Mouse (Mus musculus): ENCODE results near the gene Apbb1.

Gene Apbb1

DNA sequence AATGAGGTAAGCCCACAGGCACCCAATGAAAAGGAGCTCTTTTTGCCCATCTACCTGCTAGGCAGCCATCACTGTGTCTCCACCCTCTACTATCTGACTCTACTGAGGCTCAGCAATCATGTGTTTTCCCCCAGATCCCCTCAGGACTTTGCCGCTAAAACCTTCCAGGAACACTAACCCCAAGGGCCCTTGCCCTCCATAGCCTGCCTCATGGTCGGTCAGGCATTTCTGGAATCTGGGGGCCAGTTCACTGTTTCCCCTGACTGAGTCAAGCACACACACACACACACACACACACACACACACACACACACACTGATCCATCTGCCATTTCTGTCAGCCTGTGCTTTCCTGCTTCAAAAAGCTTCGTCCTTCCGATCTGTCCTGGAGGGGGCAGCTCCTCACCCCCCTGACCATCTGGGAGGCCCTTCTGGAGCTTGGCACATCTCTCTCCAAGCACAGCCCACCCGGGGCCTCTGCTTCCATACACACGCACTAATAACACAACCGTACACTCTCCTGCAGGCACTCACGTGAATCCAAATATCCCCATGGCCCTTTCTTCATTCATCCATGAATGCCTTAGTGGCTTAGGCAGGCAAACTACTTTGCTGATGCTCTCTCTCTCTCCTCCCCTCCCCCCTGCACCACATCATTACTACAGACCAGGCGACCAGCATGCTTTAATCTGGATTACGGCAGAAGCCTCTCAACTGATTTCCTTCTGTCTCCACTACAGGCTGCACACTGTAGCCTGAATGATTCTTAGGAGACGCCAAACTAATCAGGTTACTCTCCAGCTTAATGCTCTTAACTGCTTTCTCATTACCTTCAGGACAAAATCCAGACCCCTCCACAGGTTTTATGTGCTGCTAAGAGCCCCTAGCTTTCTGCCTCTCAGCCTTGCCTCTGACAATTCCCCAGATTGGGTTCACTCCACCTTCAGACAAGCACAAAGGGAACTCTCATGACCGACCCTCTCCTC lies 11.6 kb downstream of the Apbb1 start:
- no peak for DNase-seq

DNA sequence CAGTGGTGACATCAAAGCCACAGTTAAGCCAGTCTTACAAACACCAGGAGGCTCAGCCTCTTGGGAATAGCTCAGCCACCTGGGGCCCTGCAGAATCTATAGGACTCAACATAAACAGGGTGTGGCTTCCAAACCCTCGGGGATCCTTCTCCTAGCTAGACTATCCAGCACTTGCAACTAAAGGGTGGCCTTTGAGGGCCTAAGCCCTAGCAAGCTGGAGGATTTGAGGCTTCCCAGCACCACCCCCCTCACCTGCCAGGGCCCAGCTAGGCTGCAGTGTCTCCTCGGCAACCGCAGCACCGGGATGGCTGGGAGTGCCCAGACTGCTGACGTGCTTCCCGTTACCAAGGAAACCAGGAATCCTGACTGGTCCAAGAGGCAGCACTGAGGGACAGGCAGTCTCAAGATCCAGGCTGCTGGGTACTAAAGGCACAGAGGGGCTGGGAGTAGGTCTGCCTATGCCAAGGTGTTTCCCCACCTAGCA lies 12.4 kb downstream of the Apbb1 start:
- DNase-seq, result no peak

DNA sequence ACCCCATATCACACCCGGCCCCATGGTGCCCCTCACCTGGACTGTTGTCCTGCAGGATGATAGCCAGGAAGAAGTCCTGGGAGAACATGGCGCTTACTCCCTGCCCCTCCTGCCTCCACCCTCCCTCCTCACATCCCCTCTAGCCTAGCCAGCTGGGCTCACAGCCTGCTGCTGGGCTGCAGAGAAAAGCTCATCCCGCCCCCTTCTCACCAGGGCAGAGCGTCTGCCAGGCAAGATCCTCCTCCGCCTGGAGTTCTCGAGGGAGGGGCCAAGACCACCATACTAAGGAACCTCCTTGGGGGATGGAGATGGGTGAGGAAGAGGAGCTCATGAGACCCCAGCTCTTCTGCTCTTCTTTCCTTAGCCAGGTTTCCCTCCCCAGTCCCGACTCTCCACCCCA lies 12.9 kb downstream of the Apbb1 start:
- DNase-seq, result no peak

DNA sequence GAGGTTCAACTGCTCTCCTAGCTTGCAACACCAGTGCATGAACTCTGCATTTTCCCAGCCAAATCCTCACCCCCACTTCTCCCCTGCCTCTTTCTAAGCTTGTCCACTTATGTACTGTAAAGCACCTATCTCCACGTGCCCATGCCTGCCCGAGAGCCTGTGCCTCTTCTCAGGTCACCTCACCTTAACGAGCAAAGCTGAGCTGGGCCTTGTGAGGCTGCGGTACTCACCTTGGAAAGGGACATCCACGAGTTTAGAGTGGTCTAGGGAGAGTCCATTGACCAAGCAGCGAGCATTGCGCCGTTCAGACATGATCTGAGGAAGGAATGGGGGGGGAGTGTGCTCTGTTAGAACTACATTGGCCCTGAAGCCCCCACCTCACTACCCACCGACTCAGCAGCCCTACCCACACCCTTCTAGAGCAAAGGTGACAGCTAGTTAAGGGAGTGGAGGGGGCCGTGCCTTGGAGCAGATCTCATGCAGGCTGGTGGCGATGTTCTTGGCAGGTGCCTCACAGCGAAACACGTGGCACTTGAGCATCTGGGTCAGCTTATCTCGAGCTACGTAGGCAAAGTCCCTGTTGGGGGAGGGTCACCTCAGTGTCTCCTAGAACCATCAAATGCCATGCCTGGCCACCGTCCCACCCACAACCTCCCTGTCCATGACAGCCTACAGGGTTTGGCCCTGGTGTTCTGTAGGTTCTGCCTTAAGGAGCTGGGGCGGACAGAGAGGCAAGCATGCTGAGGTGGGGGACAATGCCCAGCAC lies 16.2 kb downstream of the Apbb1 start:
- no peak for DNase-seq

DNA sequence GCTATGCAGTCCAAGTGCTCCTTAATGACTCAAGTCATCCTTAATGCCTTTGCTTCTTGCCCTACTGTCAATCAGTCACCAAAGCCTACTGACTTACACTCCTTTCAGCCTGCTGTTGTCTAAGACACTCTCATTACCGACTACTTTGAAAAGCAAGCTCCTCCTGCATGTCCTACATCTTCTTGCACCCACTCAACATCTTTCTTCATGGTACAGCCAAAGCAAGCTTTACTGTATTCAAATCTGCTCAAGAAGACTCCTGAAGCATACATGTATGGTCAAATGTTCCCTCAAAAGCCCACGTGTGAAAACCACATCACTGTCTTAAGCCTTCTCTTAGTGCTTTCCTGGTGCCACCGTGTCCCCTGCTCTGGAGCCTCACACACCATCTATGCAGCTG lies 18.1 kb downstream of the Apbb1 start:
- no peak for DNase-seq

DNA sequence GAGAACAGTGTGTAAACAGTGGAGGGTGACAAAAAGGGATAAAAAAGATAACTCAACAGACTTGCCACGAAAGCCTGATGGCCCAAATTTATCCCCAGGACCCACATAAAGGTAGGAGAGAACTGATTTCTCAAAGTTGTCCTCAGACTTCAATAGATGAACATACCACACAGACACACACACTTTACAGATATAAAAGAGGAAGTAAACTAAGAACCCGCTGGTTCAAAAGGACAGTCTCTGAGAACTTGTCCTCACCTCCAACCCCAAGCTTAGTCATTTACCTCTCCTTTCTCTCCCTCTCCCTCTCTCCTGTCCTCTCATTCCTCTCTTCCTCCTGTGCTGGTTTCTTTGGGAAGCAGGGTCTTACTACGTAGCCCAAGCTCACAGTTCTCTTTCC lies 19.1 kb downstream of the Apbb1 start:
- no peak for DNase-seq

DNA sequence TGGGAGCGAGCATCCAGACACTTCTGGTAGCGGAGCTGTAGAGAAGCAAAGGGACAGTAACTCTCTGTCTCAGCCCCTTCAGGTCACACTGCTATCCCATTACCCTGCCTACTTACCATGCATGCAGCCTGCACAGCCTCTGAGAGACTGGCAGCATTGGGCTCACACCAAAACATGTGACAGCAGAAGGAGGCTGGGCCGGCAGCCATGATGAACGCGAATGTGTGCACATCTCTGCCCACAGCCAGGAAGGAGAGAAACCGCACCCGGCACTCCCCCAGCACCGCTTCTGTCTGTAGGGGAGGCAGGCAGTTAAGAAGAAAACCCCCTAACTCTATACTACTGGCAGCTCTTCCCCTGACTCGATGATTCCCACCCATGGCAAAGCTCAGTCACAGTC lies 22.4 kb downstream of the Apbb1 start:
- DNase-seq, result no peak

DNA sequence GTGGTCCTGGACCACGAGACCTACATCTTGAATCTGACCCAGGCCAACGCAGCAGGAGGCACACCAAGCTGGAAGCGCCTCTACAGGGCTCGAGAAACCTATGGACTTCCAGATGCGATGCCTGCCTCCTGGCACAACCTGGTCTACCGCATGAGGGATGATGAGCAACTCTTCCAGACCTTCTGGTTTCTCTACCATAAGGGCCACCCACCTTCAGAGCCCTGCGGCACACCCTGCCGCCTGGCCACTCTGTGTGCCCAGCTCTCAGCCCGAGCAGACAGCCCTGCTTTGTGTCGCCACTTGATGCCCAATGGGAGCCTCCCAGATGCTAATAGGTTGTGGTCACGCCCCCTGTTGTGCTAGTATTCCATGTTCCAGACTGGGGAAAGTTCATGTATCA lies 23.8 kb downstream of the Apbb1 start:
- no peak for DNase-seq

DNA sequence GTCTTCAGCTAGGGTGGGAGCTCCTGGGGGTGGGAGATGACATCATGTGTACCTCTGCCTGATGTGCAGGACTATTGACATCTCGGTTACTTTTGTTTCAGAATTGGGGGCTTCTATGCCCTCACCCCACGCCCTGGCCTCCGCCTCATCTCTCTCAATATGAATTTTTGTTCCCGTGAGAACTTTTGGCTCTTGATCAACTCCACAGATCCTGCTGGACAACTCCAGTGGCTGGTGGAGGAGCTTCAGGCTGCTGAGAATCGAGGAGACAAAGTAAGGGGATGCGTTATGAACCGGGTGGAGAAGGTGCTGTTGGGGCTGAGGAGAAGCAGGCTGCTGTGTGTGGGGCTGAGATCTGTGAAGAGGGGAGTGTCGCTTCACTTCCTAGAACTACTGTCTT lies 25.0 kb downstream of the Apbb1 start:
- no peak for DNase-seq

DNA sequence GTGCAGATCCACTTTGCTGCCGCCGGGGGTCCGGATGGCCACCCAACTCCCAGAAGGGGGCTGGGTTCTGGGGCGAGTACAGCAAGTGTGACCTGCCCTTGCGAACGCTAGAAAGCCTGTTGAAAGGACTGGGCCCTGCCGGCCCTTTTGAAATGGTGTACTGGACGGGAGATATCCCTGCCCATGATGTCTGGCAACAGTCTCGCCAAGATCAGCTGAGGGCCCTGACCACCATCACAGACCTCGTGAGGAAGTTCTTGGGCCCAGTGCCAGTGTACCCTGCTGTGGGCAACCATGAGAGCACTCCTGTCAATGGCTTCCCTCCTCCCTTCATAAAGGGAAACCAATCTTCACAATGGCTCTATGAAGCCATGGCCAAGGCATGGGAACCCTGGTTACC lies 25.9 kb downstream of the Apbb1 start:
- DNase-seq, result no peak

DNA sequence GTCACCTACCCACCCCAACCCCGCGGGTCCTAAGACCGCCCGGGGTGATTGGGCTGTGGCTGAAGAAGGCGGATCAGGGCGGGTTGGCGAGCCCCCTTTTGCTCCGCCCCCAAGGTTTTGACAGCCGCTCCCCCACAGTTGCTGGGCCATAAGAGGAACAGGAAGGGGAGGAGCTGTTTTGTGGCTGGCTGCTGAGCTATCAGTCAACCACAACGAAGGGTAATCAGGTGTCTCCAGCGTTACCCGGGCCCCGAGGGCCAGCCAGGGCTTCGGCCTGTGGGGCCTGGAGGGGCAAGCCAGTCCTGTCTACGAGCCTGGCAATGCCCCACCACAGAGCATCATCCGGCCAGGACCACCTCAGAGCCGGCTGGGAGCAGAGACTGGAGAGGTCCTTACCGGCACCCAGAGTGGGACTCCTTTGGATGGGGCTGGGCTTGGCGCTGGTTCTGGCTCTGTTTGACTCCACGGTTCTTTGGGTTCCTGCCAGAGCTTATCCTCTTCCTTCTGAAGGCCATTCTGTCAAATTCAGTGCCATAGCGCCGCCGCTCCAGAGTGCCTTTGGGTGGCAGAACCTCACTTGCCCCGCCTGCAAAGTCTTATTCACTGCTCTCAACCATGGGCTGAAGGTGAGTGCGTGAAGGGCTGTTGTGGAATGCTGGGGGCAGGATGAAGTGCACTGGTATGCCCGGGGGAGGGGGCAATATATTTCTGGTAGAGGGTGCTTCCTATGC lies 27.1 kb downstream of the Apbb1 start, which contains the start of gene Smpd1:
Gene Smpd1 (plus strand): TSS at position 149 of the 731 bp plus-strand sequence.
- peak; percentile 93 for DNase-seq

DNA sequence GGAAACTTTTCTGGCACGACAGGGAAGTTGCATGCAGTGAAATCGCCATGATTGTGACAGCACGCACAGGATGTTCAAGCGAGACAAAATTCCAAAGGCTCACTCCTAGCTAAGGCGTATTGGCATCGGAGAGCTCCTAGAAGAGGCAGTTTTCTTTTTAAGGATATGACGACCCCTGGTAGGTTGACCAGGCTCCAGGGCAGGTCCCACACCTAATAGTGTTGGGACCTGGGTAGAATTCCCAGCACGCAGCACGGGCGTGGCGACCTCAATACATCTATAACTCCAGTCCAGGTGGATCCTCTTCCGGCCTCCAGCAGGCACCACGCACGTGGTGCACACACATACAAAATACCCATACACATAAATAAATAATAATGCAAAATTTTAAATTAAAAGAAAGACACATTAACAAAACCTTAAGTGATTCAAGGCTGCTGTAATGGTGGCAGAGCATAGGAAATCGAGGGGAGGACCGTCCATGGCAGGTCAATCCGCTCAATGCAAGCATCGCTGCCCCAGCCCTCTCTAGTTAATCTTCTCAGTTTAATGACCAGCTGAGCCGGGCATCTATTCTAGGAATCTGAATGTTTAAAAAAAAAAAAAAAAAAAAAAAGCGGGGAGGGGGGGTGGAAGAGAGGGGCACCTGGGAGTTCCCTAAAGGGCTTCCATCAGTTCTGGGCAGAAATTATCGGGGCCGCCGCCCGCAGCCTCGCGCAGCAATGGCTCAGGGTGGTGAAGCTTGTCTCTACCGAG lies 27.8 kb downstream of the Apbb1 start:
- DNase-seq, result no peak

DNA sequence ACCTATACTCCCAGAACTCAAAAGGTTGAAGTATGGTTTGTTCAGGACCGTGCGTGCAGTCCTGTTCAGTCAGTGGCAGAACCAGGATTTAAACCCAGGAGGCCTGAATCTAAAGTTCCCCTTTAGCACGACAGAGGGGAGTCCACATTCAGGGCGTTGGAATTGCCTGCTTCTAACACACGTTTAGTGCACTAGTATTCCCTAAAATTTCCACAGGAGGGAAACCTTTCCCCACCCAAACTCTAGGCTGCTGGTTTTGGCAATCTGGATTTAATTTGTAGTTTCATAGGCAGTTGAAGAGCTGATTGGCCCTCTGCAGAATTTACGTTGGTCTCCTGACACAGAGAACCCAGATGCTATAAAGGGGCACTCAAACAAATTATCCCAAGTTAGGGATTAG lies 32.4 kb downstream of the Apbb1 start:
- no peak for DNase-seq

DNA sequence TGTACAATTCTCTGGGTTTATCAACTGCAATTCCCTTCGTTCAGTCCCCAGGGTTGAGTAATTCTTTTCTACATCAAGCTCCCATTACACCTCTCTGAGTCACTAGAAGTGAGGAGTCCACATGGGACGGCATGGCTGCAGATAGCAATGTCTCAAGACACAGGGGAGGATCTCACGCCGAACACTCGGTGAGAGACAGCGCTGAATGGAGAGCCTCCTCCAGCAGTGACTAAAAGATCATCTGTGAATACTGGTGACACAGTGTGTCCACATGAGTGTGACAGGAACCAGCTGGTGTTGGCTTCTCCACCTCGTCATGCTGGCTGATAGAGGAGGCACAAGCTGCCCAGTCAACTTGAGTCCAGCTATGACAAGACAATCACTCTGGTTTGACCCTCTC lies 33.5 kb downstream of the Apbb1 start:
- no peak for DNase-seq

DNA sequence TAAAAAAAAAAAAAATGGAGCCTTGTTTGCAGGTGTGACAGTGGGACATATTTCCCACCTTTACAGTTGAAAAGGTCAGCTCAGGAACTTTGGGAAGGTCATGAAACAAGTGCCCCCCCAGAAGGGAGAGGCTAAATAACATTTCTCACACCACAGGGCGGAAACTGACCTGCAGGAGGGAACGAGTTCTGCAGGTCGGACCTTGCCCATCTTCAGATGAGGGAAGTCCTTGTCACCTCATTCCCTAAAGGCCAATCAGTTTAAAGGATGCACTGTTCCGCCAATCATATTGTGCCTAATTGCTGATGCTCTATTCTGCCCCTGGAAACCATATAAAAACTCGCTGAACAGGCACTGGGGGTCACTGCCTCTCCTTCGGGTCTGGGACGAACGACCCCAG lies 35.5 kb downstream of the Apbb1 start:
- DNase-seq, result no peak

DNA sequence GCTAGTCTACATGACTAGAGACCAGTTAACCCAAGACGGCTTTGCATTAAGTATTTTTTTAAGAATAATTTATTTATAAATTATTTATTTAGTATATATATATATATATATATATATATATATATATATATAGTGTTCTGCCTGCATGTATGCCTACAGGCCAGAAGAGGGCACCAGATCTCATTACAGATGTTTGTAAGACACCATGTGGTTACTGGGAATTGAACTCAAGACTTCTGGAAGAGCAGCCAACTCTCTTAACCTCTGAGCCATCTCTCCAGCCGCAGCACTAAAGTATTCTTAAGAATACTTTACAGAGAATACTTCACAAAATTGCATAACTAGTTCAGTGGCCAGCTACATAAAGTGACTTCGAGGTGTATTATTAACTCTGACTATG lies 47.3 kb downstream of the Apbb1 start:
- DNase-seq, result no peak

DNA sequence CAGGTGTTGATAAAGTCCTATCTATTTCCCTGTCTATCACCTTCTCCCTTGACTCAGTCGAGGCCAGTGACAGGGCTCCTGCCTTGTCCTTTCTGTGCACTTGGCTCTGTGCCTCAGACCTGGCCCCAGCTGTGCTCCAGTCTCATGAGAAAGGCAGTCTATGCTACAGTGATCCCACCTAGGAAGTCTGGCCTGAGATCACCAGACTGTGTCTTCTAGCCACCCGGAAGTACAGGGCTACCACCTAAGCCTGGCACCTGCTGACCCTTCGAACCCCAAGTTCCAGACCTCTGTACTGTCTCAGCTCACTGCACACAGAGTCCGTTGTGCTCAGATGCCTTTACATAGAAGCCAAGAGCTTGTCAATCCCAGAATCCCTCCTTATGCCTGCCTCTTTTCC lies 53.4 kb downstream of the Apbb1 start:
- DNase-seq, result no peak

DNA sequence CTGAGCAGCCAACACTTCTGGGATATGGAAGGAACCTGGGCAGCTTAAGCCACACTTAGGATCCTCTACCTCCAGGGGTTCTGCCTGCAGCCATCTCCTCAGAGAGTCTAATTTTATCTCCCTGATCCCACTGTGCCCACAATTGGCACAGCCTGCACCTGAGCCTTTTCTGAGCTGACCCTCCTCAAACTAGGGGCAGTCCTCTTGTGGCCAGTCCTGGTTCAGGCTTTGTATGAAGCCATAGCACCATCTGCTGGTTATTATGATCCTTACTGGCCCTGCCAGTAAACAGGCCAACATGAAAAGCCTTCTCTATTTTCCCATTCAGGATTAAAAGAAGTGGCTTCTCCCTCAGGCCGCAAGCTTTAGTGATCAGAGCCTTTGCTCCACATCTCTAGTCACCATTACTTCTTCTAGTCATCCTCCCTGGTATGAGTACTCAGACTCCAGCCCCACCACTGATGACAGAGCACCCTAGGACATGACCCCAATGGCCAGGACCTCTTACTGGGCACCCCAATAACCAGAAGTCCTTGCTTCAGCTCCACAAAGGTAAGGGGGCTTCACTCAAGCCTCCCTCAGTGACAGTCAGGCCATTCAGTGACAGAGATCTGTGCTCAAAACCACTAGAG lies 54.0 kb downstream of the Apbb1 start:
- DNase-seq, result no peak

DNA sequence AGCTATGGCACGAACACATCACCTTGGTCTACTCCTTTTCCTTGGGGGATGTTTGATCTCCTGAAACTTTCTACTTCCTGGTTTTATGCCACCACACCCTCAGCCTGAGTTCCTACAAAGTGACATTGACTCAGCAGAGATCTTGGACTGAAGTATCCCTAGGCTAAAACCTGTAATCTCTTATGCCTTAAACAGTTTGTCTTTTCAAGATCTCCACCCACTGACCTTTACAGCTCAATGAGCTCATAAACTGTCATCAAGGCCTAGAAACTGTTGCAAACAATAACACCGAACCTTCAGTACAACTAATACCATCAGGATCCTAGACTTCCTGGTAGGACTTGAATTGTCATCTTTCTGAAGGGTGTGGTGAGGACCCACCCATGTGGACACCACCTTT lies 57.2 kb downstream of the Apbb1 start:
- no peak for DNase-seq

DNA sequence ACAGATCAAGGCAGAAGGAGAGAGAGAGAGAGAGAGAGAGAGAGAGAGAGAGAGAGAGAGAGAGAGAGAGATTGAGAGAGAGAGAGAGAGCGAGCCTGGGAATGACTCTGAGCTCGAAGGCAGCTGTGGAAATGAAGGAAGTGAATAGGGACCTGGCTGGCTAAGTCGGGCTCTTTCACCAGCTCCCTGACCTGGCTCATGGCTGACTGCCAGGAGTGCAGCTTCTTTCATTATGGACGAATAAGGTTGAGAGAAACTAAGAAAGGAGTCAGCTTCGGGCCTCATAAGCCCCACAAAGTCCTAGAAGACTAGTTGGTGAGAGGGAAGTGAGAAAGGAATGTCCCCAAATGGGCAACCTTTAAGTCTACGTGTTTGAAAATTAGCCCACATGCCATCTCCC lies 61.3 kb downstream of the Apbb1 start:
- no peak for DNase-seq

DNA sequence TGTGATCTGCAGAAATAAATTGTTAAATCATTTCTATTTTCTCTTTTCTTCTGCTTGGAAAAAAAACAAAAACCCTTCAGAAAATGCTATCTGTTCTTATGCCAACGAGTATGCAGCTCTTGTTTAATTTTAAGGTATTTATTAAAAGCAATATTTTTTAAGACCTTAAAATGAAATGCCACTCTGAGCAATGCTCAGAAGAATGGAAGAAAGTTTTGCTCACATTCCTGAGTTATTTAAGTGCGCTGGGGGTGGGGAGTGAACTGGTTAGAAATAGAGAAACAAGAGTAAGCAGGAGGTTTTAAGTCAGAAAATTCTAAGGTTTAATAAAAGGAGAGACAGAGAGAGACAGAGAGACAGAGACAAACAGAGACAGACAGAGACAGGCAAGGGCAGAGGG lies 61.7 kb downstream of the Apbb1 start:
- DNase-seq, result no peak

DNA sequence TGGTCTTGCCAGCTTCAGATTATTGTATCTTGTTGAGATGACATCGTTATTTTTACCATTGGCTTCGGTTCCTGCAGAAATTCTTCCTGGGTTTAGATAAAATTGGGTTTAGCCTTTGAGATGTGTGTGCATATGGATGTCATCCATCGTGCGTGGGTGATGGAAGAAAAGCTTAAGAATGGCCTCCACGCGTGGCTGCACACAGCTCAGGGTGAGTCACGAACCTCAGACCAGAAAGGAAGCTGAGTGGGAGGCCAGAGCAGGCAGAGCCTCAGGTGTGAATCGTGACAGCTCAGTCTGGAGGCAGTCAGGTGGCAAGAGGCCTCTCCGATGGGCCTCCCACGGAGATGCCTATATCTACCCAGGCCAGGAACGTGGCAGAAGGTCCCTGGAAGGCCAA lies 62.1 kb downstream of the Apbb1 start:
- DNase-seq, result no peak
